Mouse (Mus musculus): ENCODE results near the gene Kctd17. TPM values are rescaled to one million over a fixed set of nuclear protein-coding genes. Genes with fewer than 3 reads are reported as not detected.

Gene Kctd17
- total and polyA plus RNA-seq, 3 experiments: 0.04 to 0.05 TPM; not detected in 1

DNA sequence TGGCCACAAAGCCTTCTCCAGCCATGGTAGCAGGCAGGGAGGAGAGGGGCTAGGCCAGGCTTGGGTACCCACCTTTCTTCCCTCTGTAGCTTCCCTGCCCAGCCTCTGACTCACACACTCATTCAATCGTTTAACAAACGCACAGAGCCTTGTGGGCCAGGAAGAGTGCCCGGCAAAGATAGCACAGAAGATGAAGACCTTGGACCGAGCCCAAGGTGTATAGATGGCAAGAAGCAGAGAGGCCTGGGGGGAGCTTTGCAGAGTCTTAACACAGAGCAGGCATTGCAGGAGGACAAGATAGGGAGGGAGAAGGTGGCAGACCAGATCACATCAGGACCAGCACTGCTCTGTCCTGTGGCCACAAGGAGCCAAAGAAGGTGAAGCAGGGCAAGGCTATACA lies 26.8 kb downstream of the Kctd17 start:
- peaks cover 55% of the 10 kb centered on the region for H3K27me3 ChIP-seq (ENCODE audit: insufficient read depth, low read length)
- H3K36me3 ChIP-seq (replicated peaks): no peaks in the 10 kb centered on the region
- H3K9me3 ChIP-seq (replicated peaks): no peaks in the 10 kb centered on the region
- ATAC-seq (ENCODE audit: extremely low read depth, insufficient number of reproducible peaks, low FRiP score, poor library complexity, severe bottlenecking) (no peak), DNase-seq (ENCODE audit: low spot score) (no peak)
- H3K4me1 ChIP-seq (ENCODE audit: insufficient read depth, low read depth, low read length): peaks cover 26% of the 10 kb centered on the region
- no peak overlapping the region for H3K4me3 ChIP-seq (ENCODE audit: low read depth, low read length)
- TF ChIP-seq POLR2AphosphoS5 (IDR thresholded peaks at IDR 0.05; ENCODE audit: insufficient replicate concordance, low read depth, low read length) (no peak), GATA2 (IDR thresholded peaks at IDR 0.05; ENCODE audit: borderline replicate concordance, low read depth, low read length) (no peak), CTCF (IDR thresholded peaks at IDR 0.05; ENCODE audit: low read depth, low read length) (no peak), GATA1 (IDR thresholded peaks at IDR 0.05; ENCODE audit: borderline replicate concordance, low read length) (no peak), TAL1 (conservative IDR thresholded peaks at IDR 0.05; ENCODE audit: low read depth, low read length) (no peak)

DNA sequence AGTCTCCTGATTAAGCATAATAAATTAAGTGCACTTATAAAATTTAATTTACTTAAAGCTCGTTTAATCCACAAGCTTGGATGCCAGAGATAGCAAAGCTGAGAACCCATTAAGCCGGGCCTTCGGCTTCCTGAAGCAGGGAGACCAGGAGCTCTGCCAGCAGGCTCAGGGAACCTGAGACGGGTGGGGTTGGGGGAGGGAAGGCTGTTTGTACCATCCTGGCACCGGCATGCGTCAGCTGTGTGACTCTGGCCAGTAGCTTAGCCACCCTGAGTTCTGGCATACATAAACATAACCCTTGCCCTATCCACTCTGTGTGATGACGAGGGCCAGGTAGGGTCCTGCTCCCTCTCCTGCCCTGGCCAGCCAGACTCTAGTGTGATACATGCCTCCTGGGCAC lies 27.7 kb downstream of the Kctd17 start:
- DNase-seq (ENCODE audit: low spot score): no peak
- H3K4me1 ChIP-seq (ENCODE audit: insufficient read depth, low read depth, low read length): peaks cover 19% of the 10 kb centered on the region
- no peak for ATAC-seq (ENCODE audit: extremely low read depth, insufficient number of reproducible peaks, low FRiP score, poor library complexity, severe bottlenecking)
- no peak overlapping the region for H3K4me3 ChIP-seq (ENCODE audit: low read depth, low read length)
- H3K27me3 ChIP-seq (ENCODE audit: insufficient read depth, low read length): peaks cover 60% of the 10 kb centered on the region
- H3K36me3 ChIP-seq (replicated peaks): no peaks in the 10 kb centered on the region
- TF ChIP-seq TAL1 (conservative IDR thresholded peaks at IDR 0.05; ENCODE audit: low read depth, low read length): no peak
- TF ChIP-seq CTCF (IDR thresholded peaks at IDR 0.05; ENCODE audit: low read depth, low read length): no peak
- TF ChIP-seq GATA1 (IDR thresholded peaks at IDR 0.05; ENCODE audit: borderline replicate concordance, low read length): no peak
- no peaks in the 10 kb centered on the region for H3K9me3 ChIP-seq (replicated peaks)

DNA sequence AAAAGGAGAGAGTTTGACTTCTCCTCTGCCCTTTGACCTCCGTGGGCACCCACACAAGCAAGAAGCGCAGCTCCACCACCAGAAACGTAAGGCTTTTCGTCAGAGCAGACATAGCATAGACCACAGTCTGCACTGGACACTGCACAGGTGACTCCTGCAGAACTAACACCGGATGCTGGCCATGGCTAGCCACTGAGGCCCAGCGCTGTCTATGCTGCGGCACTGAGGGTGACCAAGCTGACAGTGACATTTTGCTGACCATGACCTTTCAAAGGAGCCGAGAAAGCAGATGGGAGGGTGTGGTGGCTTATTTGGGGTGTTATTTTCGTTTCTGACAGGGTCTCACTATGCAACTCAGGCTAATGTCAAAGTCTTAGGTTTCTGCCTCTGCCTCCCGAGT lies 28.8 kb downstream of the Kctd17 start:
- TF ChIP-seq TAL1 (conservative IDR thresholded peaks at IDR 0.05; ENCODE audit: low read depth, low read length) (no peak), GATA2 (IDR thresholded peaks at IDR 0.05; ENCODE audit: borderline replicate concordance, low read depth, low read length) (no peak), CTCF (IDR thresholded peaks at IDR 0.05; ENCODE audit: low read depth, low read length) (no peak), POLR2AphosphoS5 (IDR thresholded peaks at IDR 0.05; ENCODE audit: insufficient replicate concordance, low read depth, low read length) (no peak), GATA1 (IDR thresholded peaks at IDR 0.05; ENCODE audit: borderline replicate concordance, low read length) (no peak)
- ATAC-seq (ENCODE audit: extremely low read depth, insufficient number of reproducible peaks, low FRiP score, poor library complexity, severe bottlenecking) (no peak), DNase-seq (ENCODE audit: low spot score) (no peak)
- peaks cover 56% of the 10 kb centered on the region for H3K27me3 ChIP-seq (ENCODE audit: insufficient read depth, low read length)
- H3K4me1 ChIP-seq (ENCODE audit: insufficient read depth, low read depth, low read length): peaks cover 8% of the 10 kb centered on the region
- no peaks in the 10 kb centered on the region for H3K36me3 ChIP-seq (replicated peaks)
- no peak overlapping the region for H3K4me3 ChIP-seq (ENCODE audit: low read depth, low read length)
- no peaks in the 10 kb centered on the region for H3K9me3 ChIP-seq (replicated peaks)

DNA sequence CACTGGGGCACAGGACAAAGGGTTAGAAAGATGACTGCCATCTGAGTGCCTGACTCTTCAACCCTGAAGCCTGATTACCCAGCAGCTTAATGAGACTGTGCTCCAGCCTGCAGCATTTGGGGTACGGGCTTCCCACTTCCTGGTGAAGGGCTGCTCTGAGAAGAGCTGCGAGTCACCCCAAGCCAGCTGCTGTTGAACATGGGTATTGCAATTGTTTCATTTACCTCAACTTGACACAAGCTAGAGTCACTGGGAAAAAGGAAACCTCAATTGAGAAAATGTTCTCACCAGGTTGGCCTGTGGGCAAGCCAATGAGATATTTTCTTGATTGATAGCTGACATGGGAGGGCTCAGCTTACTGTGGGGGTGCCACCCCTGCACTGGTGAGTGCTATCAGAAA lies 34.6 kb downstream of the Kctd17 start:
- DNase-seq (ENCODE audit: low spot score): no peak
- H3K27me3 ChIP-seq (ENCODE audit: insufficient read depth, low read length): peaks cover 29% of the 10 kb centered on the region; the same call in 1 of the 2 replicates
- H3K4me3 ChIP-seq (ENCODE audit: low read depth, low read length): no peak overlapping the region
- H3K9me3 ChIP-seq (replicated peaks): no peaks in the 10 kb centered on the region
- no peaks in the 10 kb centered on the region for H3K4me1 ChIP-seq (ENCODE audit: insufficient read depth, low read depth, low read length)
- ATAC-seq (ENCODE audit: extremely low read depth, insufficient number of reproducible peaks, low FRiP score, poor library complexity, severe bottlenecking): no peak
- TF ChIP-seq CTCF (IDR thresholded peaks at IDR 0.05; ENCODE audit: low read depth, low read length) (no peak), TAL1 (conservative IDR thresholded peaks at IDR 0.05; ENCODE audit: low read depth, low read length) (no peak), POLR2AphosphoS5 (IDR thresholded peaks at IDR 0.05; ENCODE audit: insufficient replicate concordance, low read depth, low read length) (no peak), GATA1 (IDR thresholded peaks at IDR 0.05; ENCODE audit: borderline replicate concordance, low read length) (no peak), GATA2 (IDR thresholded peaks at IDR 0.05; ENCODE audit: borderline replicate concordance, low read depth, low read length) (no peak)
- H3K36me3 ChIP-seq (replicated peaks): no peaks in the 10 kb centered on the region

DNA sequence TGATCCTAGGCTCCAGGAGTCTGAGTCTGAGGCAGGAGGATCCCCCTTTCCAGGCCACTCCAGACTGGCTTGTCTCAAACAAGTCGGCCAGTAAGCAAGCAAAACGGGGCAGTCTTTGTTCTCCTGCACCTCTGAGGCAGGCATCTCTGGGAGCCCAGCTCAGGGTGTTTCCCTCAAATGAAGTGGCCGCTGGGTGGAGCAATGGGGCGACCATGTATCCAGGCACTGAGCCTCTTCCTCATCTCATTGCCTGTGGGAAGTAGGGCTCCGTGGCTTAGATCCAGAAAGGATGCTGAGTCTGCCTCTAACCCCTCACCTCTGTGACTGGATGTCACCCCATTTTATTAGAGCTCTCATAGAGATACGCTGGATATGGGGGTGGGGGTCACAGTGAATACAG lies 38.4 kb downstream of the Kctd17 start:
- no peaks in the 10 kb centered on the region for H3K36me3 ChIP-seq (replicated peaks)
- no peak overlapping the region for H3K4me3 ChIP-seq (ENCODE audit: low read depth, low read length)
- no peak for DNase-seq (ENCODE audit: low spot score)
- TF ChIP-seq GATA2 (IDR thresholded peaks at IDR 0.05; ENCODE audit: borderline replicate concordance, low read depth, low read length) (no peak), CTCF (IDR thresholded peaks at IDR 0.05; ENCODE audit: low read depth, low read length) (no peak), TAL1 (conservative IDR thresholded peaks at IDR 0.05; ENCODE audit: low read depth, low read length) (no peak), GATA1 (IDR thresholded peaks at IDR 0.05; ENCODE audit: borderline replicate concordance, low read length) (no peak), POLR2AphosphoS5 (IDR thresholded peaks at IDR 0.05; ENCODE audit: insufficient replicate concordance, low read depth, low read length) (no peak)
- ATAC-seq (ENCODE audit: extremely low read depth, insufficient number of reproducible peaks, low FRiP score, poor library complexity, severe bottlenecking): no peak
- H3K4me1 ChIP-seq (ENCODE audit: insufficient read depth, low read depth, low read length): no peaks in the 10 kb centered on the region
- no peaks in the 10 kb centered on the region for H3K9me3 ChIP-seq (replicated peaks)
- peaks cover 34% of the 10 kb centered on the region; the same call in 1 of the 2 replicates for H3K27me3 ChIP-seq (ENCODE audit: insufficient read depth, low read length)

DNA sequence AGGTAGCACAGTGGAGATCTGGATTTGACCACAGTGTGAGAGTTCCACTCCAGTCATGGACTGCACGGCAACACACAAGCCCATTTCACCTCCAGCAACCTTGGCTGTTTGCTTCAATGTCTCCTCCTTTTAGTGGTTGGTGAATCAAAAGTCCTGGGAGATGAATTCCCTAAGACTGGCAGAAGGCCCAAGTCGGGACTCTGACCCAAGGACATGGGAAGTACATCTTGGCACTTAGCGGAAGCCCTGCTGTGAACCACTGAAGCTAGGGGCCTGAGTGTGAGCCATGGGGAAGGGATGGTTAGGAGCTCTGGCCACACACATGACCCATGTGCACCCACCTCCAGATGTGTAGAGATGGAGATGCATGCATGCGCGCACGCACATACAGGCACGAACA lies 39.2 kb downstream of the Kctd17 start:
- Histone ChIP-seq H3K9me3 (replicated peaks) (no peaks in the 10 kb centered on the region), H3K4me1 (ENCODE audit: insufficient read depth, low read depth, low read length) (no peaks in the 10 kb centered on the region), H3K36me3 (replicated peaks) (no peaks in the 10 kb centered on the region), H3K4me3 (ENCODE audit: low read depth, low read length) (no peak overlapping the region), H3K27me3 (ENCODE audit: insufficient read depth, low read length) (peaks cover 34% of the 10 kb centered on the region; the same call in 1 of the 2 replicates)
- ATAC-seq (ENCODE audit: extremely low read depth, insufficient number of reproducible peaks, low FRiP score, poor library complexity, severe bottlenecking) (no peak), DNase-seq (ENCODE audit: low spot score) (no peak)
- TF ChIP-seq GATA1 (IDR thresholded peaks at IDR 0.05; ENCODE audit: borderline replicate concordance, low read length) (no peak), GATA2 (IDR thresholded peaks at IDR 0.05; ENCODE audit: borderline replicate concordance, low read depth, low read length) (no peak), CTCF (IDR thresholded peaks at IDR 0.05; ENCODE audit: low read depth, low read length) (no peak), POLR2AphosphoS5 (IDR thresholded peaks at IDR 0.05; ENCODE audit: insufficient replicate concordance, low read depth, low read length) (no peak), TAL1 (conservative IDR thresholded peaks at IDR 0.05; ENCODE audit: low read depth, low read length) (no peak)

Measured in G1E (cell line).